ENCODE assay signal across 25 mouse cellular contexts in genomic region chr9:86170756-86171155, GRCm38 (mm10).
A peak's percentile ranks its signal among the peaks of the same experiment; 100 is the strongest.
DNase-seq lines count a peak whose midpoint lies in the region; ATAC-seq lines count a peak whose summit lies in the region.
"Had no signal": no experiment of that assay in that cellular context is flagged by ENCODE, and none has a peak within 500 bp of the region (broad histone marks: within the 10 kb centered on the region; RNA-seq: fewer than 3 reads in every experiment).

No protein-coding gene starts in this region.

- intact Hi-C loops in heart, postnatal 25 days (cut with DNase I): no loop called here

- H3K9ac ChIP-seq in midbrain, embryonic 11.5 days (ENCODE audit: low read length): no peak overlapping the region
- H3K9ac ChIP-seq: embryonic facial prominence, embryonic 13.5 days; embryonic facial prominence, embryonic 15.5 days; forebrain, embryonic 12.5 days had no signal

- H3K4me2 ChIP-seq in midbrain, embryonic 11.5 days: no peak overlapping the region
- H3K4me2 ChIP-seq: embryonic facial prominence, embryonic 13.5 days; embryonic facial prominence, embryonic 15.5 days; forebrain, embryonic 12.5 days had no signal

- ATAC-seq in cerebellum, adult (ENCODE audit: insufficient number of reproducible peaks, low FRiP score, low TSS enrichment): peak; percentile 60; the same call in 1 of the 2 replicates
- no peak for ATAC-seq in midbrain, embryonic 11.5 days (ENCODE audit: low FRiP score)
- ATAC-seq: activated CD4-positive, CD25-positive, alpha-beta regulatory T cell, adult 4 months; CD4-positive, CD25-positive, alpha-beta regulatory T cell, adult 4 months; forebrain, embryonic 14.5 days; forebrain, embryonic 16.5 days; Patski had no signal

- no peak overlapping the region for H3K27ac ChIP-seq in midbrain, embryonic 11.5 days (ENCODE audit: low read depth, low read length)
- H3K27ac ChIP-seq: embryonic facial prominence, embryonic 13.5 days; embryonic facial prominence, embryonic 15.5 days; forebrain, embryonic 10.5 days; forebrain, embryonic 12.5 days had no signal

- no peaks in the 10 kb centered on the region for H3K9me3 ChIP-seq in midbrain, embryonic 11.5 days (ENCODE audit: control insufficient read depth, low read length)
- H3K9me3 ChIP-seq: embryonic facial prominence, embryonic 13.5 days; embryonic facial prominence, embryonic 15.5 days; forebrain, embryonic 10.5 days; forebrain, embryonic 12.5 days; G1E had no signal

- no peaks in the 10 kb centered on the region for H3K36me3 ChIP-seq in midbrain, embryonic 11.5 days (ENCODE audit: control insufficient read depth, insufficient read depth, low read length)
- H3K36me3 ChIP-seq: embryonic facial prominence, embryonic 13.5 days; embryonic facial prominence, embryonic 15.5 days; forebrain, embryonic 10.5 days; forebrain, embryonic 12.5 days; G1E had no signal

- peaks cover 4% of the 10 kb centered on the region for H3K4me1 ChIP-seq in midbrain, embryonic 11.5 days (ENCODE audit: control insufficient read depth, insufficient read depth, low read length)
- H3K4me1 ChIP-seq: embryonic facial prominence, embryonic 15.5 days had no signal

- no peak overlapping the region for H3K4me3 ChIP-seq in midbrain, embryonic 11.5 days (ENCODE audit: low read depth, low read length)
- H3K4me3 ChIP-seq: embryonic facial prominence, embryonic 13.5 days; embryonic facial prominence, embryonic 15.5 days; erythroblast, embryonic 14.5 days; forebrain, embryonic 10.5 days; forebrain, embryonic 12.5 days had no signal

- no peak for DNase-seq in cerebellum, postnatal 4 days (ENCODE audit: low spot score in 2 of 2)
- peak; percentile 49 for DNase-seq in cerebellum, adult 11-12 months
- peak; percentile 26 for DNase-seq in cerebellum, adult 8-10 months
- peak; percentile 57 for DNase-seq in cerebellum, adult 9-11 months
- DNase-seq in midbrain, embryonic 11.5 days (ENCODE audit: low spot score, missing footprints): no peak
- no peak for DNase-seq in heart, postnatal 25 days (ENCODE audit: low spot score)
- no peak for DNase-seq in spleen, postnatal 10 days (ENCODE audit: low spot score in 2 of 2)
- DNase-seq: adrenal gland, adult 8-10 months; adrenal gland, postnatal 14 days; adrenal gland, postnatal 36 days; B cell, adult 2 months; embryo, embryonic 11 days had no signal

- H3K27me3 ChIP-seq in midbrain, embryonic 11.5 days (ENCODE audit: control insufficient read depth, insufficient read depth, low read length): no peaks in the 10 kb centered on the region
- H3K27me3 ChIP-seq: CH12.LX; embryonic facial prominence, embryonic 13.5 days; embryonic facial prominence, embryonic 15.5 days; forebrain, embryonic 12.5 days; Patski had no signal

- WGBS in midbrain, embryonic 11.5 days: 94% methylated on average over 2 of the region's 2 CpGs

Comparison
In these comparisons a context has a peak if more than half of its experiments do, and no peak if none do; other contexts are left out.
1. DNase-seq: peak in cerebellum, adult 11-12 months (single experiment), cerebellum, adult 8-10 months (single experiment) and cerebellum, adult 9-11 months (single experiment); none in cerebellum, postnatal 4 days (0 of 2), midbrain, embryonic 11.5 days (single experiment), heart, postnatal 25 days (single experiment) and spleen, postnatal 10 days (0 of 2).